Mouse (Mus musculus) gastrocnemius, postnatal 10 days (tissue): Measurements from ENCODE around the gene Scaf4. TPM values are rescaled to one million over a fixed set of nuclear protein-coding genes. Genes with fewer than 3 reads are reported as not detected.
A peak's percentile ranks its signal among the peaks of the same experiment; 100 is the strongest.
"Not testable (repeated sequence)": the region's sequence is repeated elsewhere in the genome, so short reads cannot be mapped to it uniquely, and the experiment has no call there.

Experiments used
- DNase-seq: peaks from one replicate; pipeline ENCODE4 v3.0.0; 2021; ENCODE audit warnings: mixed read lengths
- total RNA-seq, 2 experiments: library from RNA; stranded (reverse); gene quantifications; 2 replicates each; pipeline ENCODE4 v1.2.3; 2021

Gene Scaf4
- total RNA-seq, 2 experiments from 2014 or later = 20.0 to 24.8 TPM

DNA sequence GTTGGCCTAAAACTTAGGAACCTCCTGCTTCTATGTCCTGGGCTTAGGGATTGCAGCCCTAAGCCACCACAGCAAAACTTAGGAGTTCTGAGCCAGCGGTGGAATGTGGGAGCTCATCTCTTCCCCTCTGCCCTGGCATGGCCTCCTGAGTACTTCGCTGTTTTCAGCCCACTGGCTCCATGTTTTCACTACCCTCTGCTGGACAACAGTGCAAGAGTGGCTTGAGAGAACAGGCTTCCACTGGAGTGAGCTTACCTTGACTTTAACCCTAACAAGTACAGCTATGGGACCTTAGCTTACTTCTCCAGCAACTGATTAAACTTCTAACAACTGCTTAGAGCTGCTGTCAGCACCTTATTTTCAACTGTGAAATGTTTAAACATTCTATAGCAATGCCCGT lies 49.1 kb downstream of the Scaf4 start:
- DNase-seq = no peak

DNA sequence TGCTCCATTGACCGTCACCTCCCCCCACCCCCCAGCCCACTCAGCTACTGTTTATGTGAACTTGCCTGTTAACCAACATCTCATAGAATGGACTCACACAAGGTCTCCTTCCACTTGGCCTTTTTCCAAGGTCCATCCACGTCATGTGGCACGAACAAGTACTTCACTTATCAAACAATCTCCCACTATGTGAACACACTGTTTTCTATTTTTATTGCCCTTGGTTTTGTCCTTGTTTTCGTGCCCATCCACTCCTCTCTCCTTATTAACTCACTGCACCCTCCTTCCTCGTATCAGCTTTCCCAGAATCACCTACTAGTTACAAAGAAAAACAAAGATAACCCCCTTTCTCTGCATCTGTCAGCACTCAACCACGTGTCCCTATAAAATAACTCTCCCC lies 49.7 kb downstream of the Scaf4 start:
- no peak for DNase-seq

- no peak for DNase-seq
Measured at GRCm38 (mm10) chr16:90233702-90234101, 50.6 kb downstream of the Scaf4 start.

DNA sequence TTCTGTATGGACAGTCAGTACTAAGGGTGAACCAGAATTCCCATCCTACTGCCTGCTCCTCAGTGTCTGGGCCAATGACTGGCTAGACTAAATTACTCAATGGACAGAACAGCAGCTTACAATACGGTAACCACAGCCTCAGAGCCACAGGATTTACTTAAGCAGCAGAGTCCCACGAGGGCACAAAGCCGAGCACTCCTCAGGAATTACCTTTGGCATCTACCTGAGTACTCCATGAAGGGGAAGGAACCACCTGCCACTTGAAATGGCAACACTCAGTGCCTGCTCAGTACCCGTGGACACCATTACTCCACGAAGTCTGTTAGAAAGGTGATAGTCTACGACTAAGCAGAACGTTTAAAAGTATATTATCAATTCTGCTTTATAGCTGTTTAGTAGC lies 53.0 kb downstream of the Scaf4 start:
- no peak for DNase-seq

DNA sequence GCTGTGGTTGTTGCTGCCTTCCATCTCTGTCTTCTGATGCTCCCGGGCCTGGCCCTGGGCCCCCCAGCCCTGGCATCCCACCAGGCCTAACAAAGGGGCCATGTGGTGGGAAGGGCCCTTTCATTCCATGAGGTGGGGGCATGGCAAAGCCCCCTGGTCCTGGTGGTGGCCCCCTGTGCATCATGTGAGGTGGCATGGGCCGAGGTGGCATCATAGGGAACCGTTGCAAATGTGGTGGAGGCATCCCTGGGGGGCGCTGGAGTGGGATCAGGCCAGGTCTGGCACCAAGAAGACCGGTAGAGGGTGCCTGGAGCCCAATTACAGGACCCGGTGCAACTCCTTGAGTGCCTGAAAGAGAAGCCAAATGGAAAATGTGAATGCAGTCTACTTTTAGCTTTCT lies 54.4 kb downstream of the Scaf4 start:
- no peak for DNase-seq

DNA sequence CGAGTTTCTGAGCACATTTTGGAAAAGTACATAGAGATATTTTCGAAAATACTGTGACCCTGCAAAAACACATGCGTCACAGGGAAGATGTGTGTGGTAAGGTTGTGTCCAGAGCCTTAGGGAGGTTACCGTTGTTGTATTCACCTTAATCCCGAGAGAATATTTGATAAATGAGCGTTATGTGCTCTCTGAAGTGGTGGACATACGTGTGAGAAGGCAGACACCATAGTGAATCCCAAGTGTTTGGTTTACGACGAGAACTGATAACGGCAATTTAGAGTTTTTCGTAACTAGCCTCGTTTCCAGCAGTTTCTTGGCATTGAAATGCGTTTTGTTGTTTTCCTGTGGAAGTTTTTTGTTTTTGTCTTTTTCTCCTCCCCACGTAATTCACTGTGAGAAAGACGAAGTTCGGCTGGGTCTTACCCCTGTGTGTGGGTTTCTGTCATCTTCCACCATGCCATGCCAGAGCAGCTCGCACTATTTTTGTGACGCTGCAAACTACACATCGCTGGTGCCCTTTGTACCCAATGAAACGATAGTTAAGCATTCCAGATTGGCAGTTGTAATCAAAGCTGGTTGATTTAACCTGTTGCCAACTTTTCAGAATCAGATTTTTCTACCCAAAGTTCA lies 62.7 kb downstream of the Scaf4 start:
- no peak for DNase-seq

- DNase-seq = no peak
Measured at GRCm38 (mm10) chr16:90220892-90221431, 63.3 kb downstream of the Scaf4 start.

DNA sequence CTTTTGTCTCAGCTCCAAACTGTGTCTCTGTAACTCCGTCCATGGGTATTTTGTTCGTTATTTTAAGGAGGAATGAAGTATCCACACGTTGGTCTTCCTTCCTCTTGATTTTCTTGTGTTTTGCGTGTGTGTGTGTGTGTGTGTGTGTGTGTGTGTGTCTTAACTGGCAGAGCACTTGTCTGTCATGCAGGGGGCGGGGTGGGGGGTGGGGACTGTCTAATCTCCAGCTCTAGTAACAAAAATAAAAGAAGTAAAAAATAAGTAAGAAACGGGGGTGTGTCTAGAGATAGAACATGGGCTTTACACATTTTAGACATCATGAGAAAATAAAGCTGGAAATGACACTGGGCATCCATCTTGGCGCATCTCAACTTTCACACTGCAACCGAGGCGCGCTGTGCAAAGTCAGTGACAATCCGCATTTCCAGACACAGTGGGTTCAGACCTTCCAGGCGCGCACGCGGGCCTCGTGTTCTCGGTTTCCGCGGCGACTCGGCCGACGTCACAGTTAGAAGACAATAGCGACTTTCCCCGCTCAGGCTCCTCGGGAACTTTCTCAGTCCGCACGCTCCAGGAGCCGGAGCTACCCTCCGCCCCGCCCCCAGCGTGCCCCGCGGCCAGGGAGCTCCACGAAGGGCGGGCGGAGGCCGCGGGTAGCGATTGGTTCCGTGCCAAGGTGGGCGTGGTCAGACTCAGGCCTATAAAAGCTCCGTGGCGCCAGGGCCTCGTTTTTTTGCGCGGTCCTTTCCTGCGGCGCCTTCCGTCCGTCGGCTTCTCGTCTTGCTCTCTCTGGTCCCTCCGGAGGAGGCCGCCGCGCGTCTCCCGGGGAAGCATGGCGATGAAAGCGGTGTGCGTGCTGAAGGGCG lies 64.0 kb downstream of the Scaf4 start, which contains the start of gene Sod1:
TSS of gene Sod1 (plus strand) at position 729 of the 866 bp plus-strand sequence.
- DNase-seq = peak; percentile 99

DNA sequence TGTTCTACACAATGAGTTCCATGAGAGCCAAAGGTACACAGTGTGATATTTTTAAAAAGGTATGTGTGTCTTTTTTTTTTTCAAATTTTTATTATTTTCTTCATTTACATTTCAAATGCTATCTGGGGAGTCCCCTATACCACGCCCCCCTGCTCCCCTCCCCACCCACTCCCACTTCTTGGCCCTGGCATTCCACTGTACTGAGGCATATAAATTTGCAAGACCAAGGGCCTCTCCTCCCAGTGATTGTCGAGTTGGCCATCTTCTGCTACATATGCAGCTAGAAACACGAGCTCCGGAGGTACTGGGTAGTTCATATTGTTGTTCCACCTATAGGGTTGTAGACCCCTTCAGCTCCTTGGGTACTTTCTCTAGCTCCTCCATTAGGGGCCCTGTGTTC lies 64.9 kb downstream of the Scaf4 start:
- not testable (repeated sequence) for DNase-seq

- DNase-seq = no peak
Measured at GRCm38 (mm10) chr16:90217926-90218325, 66.4 kb downstream of the Scaf4 start.

GRCm38 (mm10) chr16:90217356-90217755 lies 66.9 kb downstream of the Scaf4 start:
- no peak for DNase-seq

DNA sequence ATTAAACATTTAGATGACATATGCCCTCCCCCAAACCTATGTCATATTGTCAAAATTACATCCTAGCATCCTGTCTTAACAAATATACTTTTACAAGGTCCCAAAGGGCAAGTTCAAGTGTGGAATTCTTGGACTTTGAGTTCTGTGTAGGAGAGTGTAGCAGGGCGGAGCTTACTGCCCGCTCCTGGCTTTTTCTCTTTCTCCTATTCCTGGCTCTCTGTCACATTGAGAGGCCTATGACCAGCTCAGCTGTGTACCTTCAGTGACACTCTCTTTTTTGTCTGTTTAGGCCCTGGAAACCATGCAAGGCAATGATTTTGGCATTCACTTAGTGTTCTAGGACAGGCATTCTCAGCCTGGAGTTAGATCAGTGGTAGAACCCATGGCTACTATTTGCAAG lies 67.9 kb downstream of the Scaf4 start:
- no peak for DNase-seq

DNA sequence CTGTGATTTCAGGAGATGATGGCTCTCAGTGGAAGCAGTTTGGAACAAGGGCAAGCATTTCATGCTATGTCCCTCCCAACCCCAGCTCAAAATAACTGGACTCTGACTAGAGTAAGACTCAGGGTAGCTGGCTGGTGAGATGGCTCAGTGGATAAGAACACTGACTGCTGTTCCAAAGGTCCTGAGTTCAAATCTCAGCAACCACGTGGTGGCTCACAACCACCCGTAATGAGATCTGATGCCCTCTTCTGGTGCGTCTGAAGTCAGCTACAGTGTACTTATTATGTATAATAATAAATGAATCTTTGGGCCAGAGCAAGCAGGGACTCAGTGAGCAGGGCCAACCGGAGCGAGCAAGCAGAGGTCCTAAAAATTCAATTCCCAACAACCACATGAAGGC lies 68.4 kb downstream of the Scaf4 start:
- not testable (repeated sequence) for DNase-seq

- DNase-seq = no peak
Measured at GRCm38 (mm10) chr16:90214731-90215565, 69.4 kb downstream of the Scaf4 start.

GRCm38 (mm10) chr16:90213477-90214339 lies 70.6 kb downstream of the Scaf4 start:
- no peak for DNase-seq

- DNase-seq = no peak
Measured at GRCm38 (mm10) chr16:90211767-90212166, 72.5 kb downstream of the Scaf4 start.

- no peak for DNase-seq
Measured at GRCm38 (mm10) chr16:90210717-90211116, 73.6 kb downstream of the Scaf4 start.

DNA sequence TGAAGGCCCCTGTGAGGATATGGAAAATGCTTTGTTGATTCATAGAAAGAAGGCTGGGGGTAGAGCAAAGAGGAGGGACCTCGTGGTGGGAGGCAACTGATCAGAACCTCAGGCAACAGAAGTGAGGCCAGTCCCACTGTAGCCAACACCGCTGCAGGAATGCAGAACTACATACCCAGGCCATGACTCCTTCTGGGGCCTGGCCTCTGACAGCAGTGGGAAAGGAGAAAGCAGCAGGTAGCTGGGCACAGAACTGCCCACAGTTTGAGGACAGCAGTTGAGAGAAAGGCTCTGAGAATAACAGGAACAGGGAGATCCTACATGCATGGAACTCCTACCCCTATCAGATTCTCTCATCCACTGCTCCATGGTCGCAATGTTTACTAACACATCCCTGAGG lies 75.3 kb downstream of the Scaf4 start:
- DNase-seq = no peak

GRCm38 (mm10) chr16:90204868-90205267 lies 79.4 kb downstream of the Scaf4 start:
- no peak for DNase-seq

- no peak for DNase-seq
Measured at GRCm38 (mm10) chr16:90203226-90203962, 80.9 kb downstream of the Scaf4 start.

DNA sequence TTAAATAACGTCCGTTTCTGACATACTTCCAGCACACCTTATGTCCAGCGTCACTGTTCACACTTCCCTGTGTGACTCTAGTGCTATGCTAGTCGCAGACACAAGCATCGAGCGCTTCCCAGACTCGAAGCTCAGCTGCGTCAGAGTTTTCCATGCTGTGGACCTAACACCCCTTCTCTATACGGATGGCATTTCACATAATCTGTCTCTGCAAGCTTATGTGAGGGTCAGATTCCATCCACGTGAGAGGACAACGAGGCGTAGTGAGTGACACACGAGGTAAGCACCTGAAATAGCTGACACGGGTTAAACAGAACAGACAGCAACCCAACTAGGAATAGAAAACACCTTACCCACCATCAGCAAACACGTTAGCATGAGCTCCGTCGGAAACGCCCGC lies 82.2 kb downstream of the Scaf4 start:
- DNase-seq = no peak
